Mouse (Mus musculus): Measurements from ENCODE around the gene Ciao1.

- TF ChIP-seq CHD2 (IDR thresholded peaks at IDR 0.05; ENCODE audit: low read depth, low read length) (no peak), HCFC1 (IDR thresholded peaks at IDR 0.05; ENCODE audit: borderline replicate concordance, insufficient read depth, low read length) (no peak), MAFK (IDR thresholded peaks at IDR 0.05; ENCODE audit: insufficient read depth, low read depth, low read length) (no peak), ZC3H11A (IDR thresholded peaks at IDR 0.05; ENCODE audit: borderline replicate concordance, low read depth, low read length) (no peak)
Measured at GRCm38 (mm10) chr2:127254604-127255134, 7.1 kb upstream of the Ciao1 start.

Measured in ES-E14 (cell line).